Mouse (Mus musculus) stomach, embryonic 14.5 days (tissue): ENCODE data around the gene Lsm12. TPM values are rescaled to one million over a fixed set of nuclear protein-coding genes. Genes with fewer than 3 reads are reported as not detected.

ENCODE experiments used
- ATAC-seq: fragments of 200-750 bp; cut with Nextera tagmentation; 2 replicates; pipeline ENCODE4 v1.8.0; 2017; ENCODE audit warnings: low read depth, moderate TSS enrichment; ENCODE audit not compliant: insufficient number of reproducible peaks, insufficient read depth, low FRiP score
- H3K27ac ChIP-seq: fragments of 300-500 bp; sonication (generic); 2 replicates; pipeline ENCODE4 v1.5.1; 2014; ENCODE audit warnings: mild to moderate bottlenecking, low read length, moderate library complexity, mixed read lengths
- H3K27me3 ChIP-seq: fragments of 300-500 bp; sonication (generic); 2 replicates; pipeline ENCODE4 v1.6.1; 2014; ENCODE audit warnings: low read length, control low read depth, mixed read lengths; ENCODE audit not compliant: control insufficient read depth, insufficient read depth
- H3K36me3 ChIP-seq: fragments of 300-500 bp; sonication (generic); 2 replicates; pipeline ENCODE4 v1.6.1; 2014; ENCODE audit warnings: mild to moderate bottlenecking, control low read depth, low read length, moderate library complexity, mixed read lengths; ENCODE audit not compliant: control insufficient read depth, insufficient read depth
- H3K4me1 ChIP-seq: fragments of 300-500 bp; sonication (generic); 2 replicates; pipeline ENCODE4 v1.6.1; 2014; ENCODE audit warnings: low read length, control low read depth, mixed read lengths; ENCODE audit not compliant: control insufficient read depth, insufficient read depth
- H3K4me2 ChIP-seq: fragments of 300-500 bp; sonication (generic); replicated peaks from 2 replicates; pipeline ENCODE4 v1.6.1; 2014; ENCODE audit warnings: low read depth, low read length, control low read depth
- H3K4me3 ChIP-seq: fragments of 300-500 bp; sonication (generic); 2 replicates; pipeline ENCODE4 v1.5.1; 2014; ENCODE audit warnings: low read depth, low read length, control low read depth
- H3K9ac ChIP-seq: fragments of 300-500 bp; sonication (generic); replicated peaks from 2 replicates; pipeline ENCODE4 v1.6.1; 2014; ENCODE audit warnings: low read depth, mild to moderate bottlenecking, control low read depth, low read length, moderate library complexity, mixed read lengths
- H3K9me3 ChIP-seq: fragments of 300-500 bp; sonication (generic); 2 replicates; pipeline ENCODE4 v1.6.1; 2016; ENCODE audit warnings: low read depth, low read length, control low read depth; ENCODE audit not compliant: control insufficient read depth
- WGBS: fragments of 180-500 bp; shearing (Covaris S2); extraction: QIAGEN DNeasy Blood & Tissue Kit; methylation state at CpG from one replicate; pipeline ENCODE4 v1.1.7; 2014; 5-methylcytosine and 5-hydroxymethylcytosine counted together
- polyA plus RNA-seq: library from polyadenylated mRNA; unstranded; fragments of >200 nt; fragmentation: Nextera tagmentation; extraction: Ambion mirVana; gene quantifications from 2 replicates; pipeline ENCODE4 v1.2.1, GENCODE M21; 2014

Gene Lsm12
- polyA plus RNA-seq = 88.2 and 88.5 TPM in 2 replicates

- H3K36me3 ChIP-seq = peaks cover 21% of the 10 kb centered on the region; the same call in 1 of the 2 replicates
- H3K4me1 ChIP-seq = peaks cover 11% of the 10 kb centered on the region; the same call in 1 of the 2 replicates
- under 1% methylated on average over 69 of the region's 70 CpGs for WGBS
- no peaks in the 10 kb centered on the region for H3K27me3 ChIP-seq
- H3K27ac ChIP-seq = peak within 1 kb of the TSS; percentile 95
- peak; percentile 84 for ATAC-seq
- peak within 1 kb of the TSS; percentile 93 for H3K4me3 ChIP-seq
- peak within 1 kb of the TSS; percentile 94 for H3K9ac ChIP-seq
- peak within 1 kb of the TSS; percentile 54 for H3K4me2 ChIP-seq
- no peaks in the 10 kb centered on the region for H3K9me3 ChIP-seq
Measured at GRCm38 (mm10) chr11:102184646-102185495, at the start of gene Lsm12. Lsm12 (minus strand) TSS chr11:102185296.

GRCm38 (mm10) chr11:102230006-102230741, 45.1 kb upstream of the Lsm12 start, which contains the start of gene Hdac5:
Hdac5 (minus strand) TSS chr11:102230166.
- H3K9me3 ChIP-seq = no peaks in the 10 kb centered on the region
- peak within 1 kb of the TSS; percentile 88 for H3K4me2 ChIP-seq
- H3K27me3 ChIP-seq = no peaks in the 10 kb centered on the region
- H3K9ac ChIP-seq = peak within 1 kb of the TSS; percentile 81
- H3K27ac ChIP-seq = peak within 1 kb of the TSS; percentile 80
- WGBS = under 1% methylated on average over 49 of the region's 49 CpGs
- ATAC-seq = peak; percentile 80
- peak within 1 kb of the TSS; percentile 92 for H3K4me3 ChIP-seq
- peaks cover 38% of the 10 kb centered on the region for H3K4me1 ChIP-seq
- no peaks in the 10 kb centered on the region for H3K36me3 ChIP-seq

DNA sequence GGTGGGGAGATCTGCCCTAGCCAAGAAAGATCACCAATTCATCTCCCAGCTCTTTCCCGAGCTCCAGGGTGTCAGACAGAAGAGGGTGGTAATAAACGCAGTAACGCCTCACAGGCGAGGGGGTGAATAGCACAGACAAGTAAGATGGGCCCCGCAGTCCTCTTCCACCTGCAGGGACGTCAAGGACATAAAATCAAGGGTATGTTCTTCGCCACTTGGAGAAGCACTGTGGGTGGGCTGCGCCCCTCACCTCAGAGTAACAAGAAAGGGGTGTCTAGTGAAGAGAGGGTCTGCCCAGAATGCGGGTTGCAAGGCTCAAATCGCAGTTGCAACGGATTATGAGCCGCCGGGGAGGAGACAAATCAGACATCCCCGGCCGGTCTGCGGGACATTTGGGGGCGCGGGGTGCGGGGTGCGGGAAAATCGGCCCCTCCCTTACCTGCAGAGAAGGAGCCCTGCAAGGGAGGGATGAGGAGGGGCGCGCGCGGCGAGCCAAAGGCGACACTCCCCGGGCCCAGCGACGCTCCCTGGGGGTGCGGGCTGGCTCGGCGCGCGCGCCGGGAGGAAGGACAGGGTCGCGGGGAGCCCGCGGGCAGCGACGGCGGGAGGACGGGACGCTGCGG, 44.3 kb upstream of the Lsm12 start:
- H3K9me3 ChIP-seq = no peaks in the 10 kb centered on the region
- under 1% methylated on average over 27 of the region's 47 CpGs for WGBS
- H3K4me2 ChIP-seq = peak overlapping the region; percentile 88
- H3K9ac ChIP-seq = peak overlapping the region; percentile 81
- H3K4me1 ChIP-seq = peaks cover 45% of the 10 kb centered on the region
- no peaks in the 10 kb centered on the region for H3K36me3 ChIP-seq
- ATAC-seq = peak; percentile 14; the same call in 1 of the 2 replicates
- H3K27me3 ChIP-seq = no peaks in the 10 kb centered on the region
- peak overlapping the region; percentile 80 for H3K27ac ChIP-seq
- H3K4me3 ChIP-seq = peak overlapping the region; percentile 92

- ATAC-seq = no peak
- no peaks in the 10 kb centered on the region for H3K9me3 ChIP-seq
- H3K27me3 ChIP-seq = no peaks in the 10 kb centered on the region
- 14% methylated on average over 7 of the region's 7 CpGs for WGBS
- H3K4me1 ChIP-seq = peaks cover 51% of the 10 kb centered on the region
- peak overlapping the region; percentile 92 for H3K4me3 ChIP-seq
- H3K9ac ChIP-seq = peak overlapping the region; percentile 81; the same call in 1 of the 2 replicates
- H3K4me2 ChIP-seq = peak overlapping the region; percentile 88
- peak overlapping the region; percentile 29 for H3K27ac ChIP-seq
- no peaks in the 10 kb centered on the region for H3K36me3 ChIP-seq
Measured at GRCm38 (mm10) chr11:102228646-102229268, 43.7 kb upstream of the Lsm12 start.

GRCm38 (mm10) chr11:102228191-102228545, 43.1 kb upstream of the Lsm12 start:
- peak overlapping the region; percentile 88 for H3K4me2 ChIP-seq
- ATAC-seq = no peak
- H3K9ac ChIP-seq = no peak overlapping the region
- H3K36me3 ChIP-seq = no peaks in the 10 kb centered on the region
- H3K9me3 ChIP-seq = no peaks in the 10 kb centered on the region
- peak overlapping the region; percentile 92 for H3K4me3 ChIP-seq
- H3K27ac ChIP-seq = peak overlapping the region; percentile 29
- 23% methylated on average over 9 of the region's 9 CpGs for whole genome bisulfite sequencing
- peaks cover 51% of the 10 kb centered on the region for H3K4me1 ChIP-seq
- no peaks in the 10 kb centered on the region for H3K27me3 ChIP-seq

DNA sequence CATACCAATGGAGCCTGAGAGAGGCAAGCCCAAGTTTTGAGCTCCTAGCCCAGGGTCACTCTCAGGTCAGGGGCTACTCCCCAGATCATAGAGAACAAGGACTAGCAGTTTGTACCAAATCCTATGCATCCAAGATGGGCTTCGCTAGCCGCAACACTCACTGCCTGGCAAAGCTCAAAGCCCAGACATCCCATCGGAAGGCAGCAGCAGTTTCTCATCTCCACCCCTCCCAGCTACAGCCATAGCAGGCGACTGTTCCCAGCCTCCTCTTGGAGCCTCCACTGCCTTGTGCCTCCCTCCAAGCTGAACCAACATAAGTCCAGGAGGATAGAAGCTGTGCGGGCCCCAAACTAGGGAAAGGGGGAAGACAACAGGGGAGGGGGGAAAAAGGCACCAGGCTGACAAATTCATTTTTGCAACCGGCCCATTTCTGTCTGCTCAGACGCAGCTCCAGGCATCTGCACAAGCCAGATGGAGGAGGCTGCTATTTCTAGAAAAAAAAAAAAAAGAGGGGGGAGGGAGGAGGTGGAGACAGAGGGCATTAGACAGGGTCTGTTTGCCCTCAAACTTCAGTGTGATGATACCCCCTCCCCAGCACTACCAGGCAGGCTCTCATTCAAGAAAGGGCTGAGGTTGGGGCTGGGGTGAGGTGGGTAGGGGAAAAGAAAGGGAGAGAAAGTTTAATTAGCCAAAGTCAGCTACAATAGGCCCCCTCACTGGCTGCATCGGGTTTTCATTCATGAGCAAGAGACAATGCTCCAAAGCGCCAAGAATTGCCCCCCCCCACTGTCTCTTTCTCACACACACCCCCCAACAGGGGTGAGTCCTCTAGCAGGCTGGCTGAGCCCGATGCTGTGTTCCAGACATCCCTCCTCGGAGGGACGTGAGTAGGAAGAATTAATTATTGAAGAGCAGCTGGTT, 42.4 kb upstream of the Lsm12 start:
- Histone ChIP-seq H3K9me3 (no peaks in the 10 kb centered on the region), H3K27me3 (no peaks in the 10 kb centered on the region), H3K4me3 (peak overlapping the region; percentile 92), H3K9ac (no peak overlapping the region), H3K4me1 (peaks cover 56% of the 10 kb centered on the region), H3K27ac (peak overlapping the region; percentile 29), H3K36me3 (no peaks in the 10 kb centered on the region), H3K4me2 (peak overlapping the region; percentile 88)
- WGBS = 16% methylated on average over 12 of the region's 12 CpGs
- no peak for ATAC-seq

DNA sequence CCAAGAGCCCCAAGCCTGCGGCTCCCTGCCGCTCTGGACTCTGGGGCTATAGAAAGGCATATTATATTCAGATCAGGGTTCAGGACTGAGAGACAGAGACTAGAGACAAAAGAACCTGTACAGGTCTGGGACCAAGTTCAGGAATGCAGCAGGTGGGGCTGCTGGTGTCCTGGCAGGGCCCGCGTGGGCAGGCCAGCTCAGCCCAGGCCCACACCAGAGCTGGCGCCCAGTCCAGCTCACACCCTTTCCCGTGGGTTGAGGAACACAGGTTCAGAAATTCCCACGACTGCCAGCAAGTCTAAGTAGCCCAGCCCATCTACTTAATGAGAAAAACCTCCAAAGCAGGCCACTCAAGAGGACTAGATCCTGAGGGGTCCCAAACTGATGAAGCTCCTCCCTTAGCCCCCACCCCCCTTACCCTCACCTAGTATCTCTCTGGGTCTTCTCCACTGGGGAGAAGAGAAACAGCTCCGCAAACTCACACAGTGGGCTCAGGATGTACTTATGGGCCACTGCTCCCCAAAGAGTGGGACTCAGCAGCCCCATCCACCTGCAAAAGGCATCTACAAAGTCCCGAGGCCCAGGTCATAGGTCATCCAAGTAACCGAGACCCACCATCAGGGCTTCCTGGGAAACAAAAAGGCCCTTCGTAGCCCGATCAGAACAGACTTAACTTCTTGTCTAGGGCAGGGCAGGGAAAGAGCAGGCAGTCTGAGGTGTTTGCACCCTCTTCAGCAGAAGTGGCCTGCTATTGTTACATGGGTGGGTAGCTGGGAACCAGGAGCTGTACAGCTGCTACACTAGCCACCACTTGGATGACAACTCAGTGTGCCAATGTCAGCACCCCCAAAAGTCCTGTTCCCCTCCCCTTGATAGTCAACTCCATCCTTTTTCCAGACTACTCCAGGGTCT, 41.2 kb upstream of the Lsm12 start:
- H3K36me3 ChIP-seq = no peaks in the 10 kb centered on the region
- H3K27me3 ChIP-seq = no peaks in the 10 kb centered on the region
- WGBS = 73% methylated on average over 12 of the region's 12 CpGs
- H3K4me2 ChIP-seq = no peak overlapping the region
- H3K27ac ChIP-seq = no peak overlapping the region; the same call in 1 of the 2 replicates
- no peak for ATAC-seq
- no peaks in the 10 kb centered on the region for H3K9me3 ChIP-seq
- H3K4me3 ChIP-seq = no peak overlapping the region
- H3K4me1 ChIP-seq = peaks cover 56% of the 10 kb centered on the region
- H3K9ac ChIP-seq = no peak overlapping the region
